Mouse (Mus musculus): ENCODE measurements around the gene Galnt7.

DNA sequence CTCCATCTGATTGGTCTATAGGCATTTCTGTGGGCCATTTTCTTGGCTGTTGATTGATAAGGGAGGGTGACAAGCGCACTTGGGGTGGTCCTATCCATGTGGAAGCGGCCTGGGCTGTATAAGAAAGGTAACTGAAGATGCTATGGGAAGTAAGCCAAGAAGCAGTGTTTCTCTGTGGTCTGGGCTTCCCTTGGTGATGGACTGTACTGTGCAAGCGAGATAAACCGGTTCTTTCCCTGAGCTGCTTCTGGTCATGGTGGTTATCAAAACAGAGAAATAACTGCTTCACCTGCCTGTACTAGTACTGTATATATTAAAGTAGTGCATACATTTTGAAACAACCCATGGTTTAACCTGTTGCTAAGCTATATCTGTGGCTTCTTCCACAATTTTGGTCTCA, 161.0 kb downstream of the Galnt7 start:
- TF ChIP-seq CTCF (IDR thresholded peaks at IDR 0.05; ENCODE audit: low read depth, low read length) (no peak), POLR2A (IDR thresholded peaks at IDR 0.05; ENCODE audit: insufficient read depth, low read length) (no peak)

All from ES-Bruce4 (cell line).